Mouse (Mus musculus) limb, embryonic 10.5 days (tissue): ENCODE data around the gene Fap. TPM values are rescaled to one million over a fixed set of nuclear protein-coding genes. Genes with fewer than 3 reads are reported as not detected.

Source experiments
- polyA plus RNA-seq: library from polyadenylated mRNA; unstranded; fragments of >200 nt; fragmentation: Nextera tagmentation; extraction: Ambion mirVana; gene quantifications from 2 replicates; pipeline ENCODE4 v1.2.1, GENCODE M21; 2016

Gene Fap
- polyA plus RNA-seq, 1 experiment from 2014 or later: 6.4 TPM

Other genes starting within 250 kb of the Fap start
- gene Dpp4, start 161.8 kb downstream of the Fap start, polyA plus RNA-seq: 0.08 and 0.23 TPM in 2 replicates
- gene Gcg, start 90.4 kb downstream of the Fap start, polyA plus RNA-seq: 0.18 TPM in 1 of 2 replicates, not detected in the other
- 0.45 and 0.73 TPM in 2 replicates for gene Ifih1, start 72.2 kb upstream of the Fap start, polyA plus RNA-seq
- 0.44 and 0.45 TPM in 2 replicates for gene Gca, start 90.2 kb upstream of the Fap start, polyA plus RNA-seq